Mouse (Mus musculus) small intestine, adult 2 months (tissue): Measurements from ENCODE around the gene Gcm1.

ENCODE experiments used
- CTCF ChIP-seq: fragments of 200-500 bp; IDR thresholded peaks from 2 replicates; pipeline ENCODE4 v1.5.1; 2012; ENCODE audit warnings: low read depth, mild to moderate bottlenecking, control low read depth, inconsistent platforms, low read length, moderate library complexity, mixed read lengths; ENCODE audit not compliant: insufficient replicate concordance, insufficient read length; ENCODE audit errors: extremely low read depth
- POLR2A ChIP-seq: fragments of 200-500 bp; IDR thresholded peaks from 2 replicates; pipeline ENCODE4 v1.6.1; 2012; ENCODE audit warnings: low read depth, mild to moderate bottlenecking, control low read depth, inconsistent platforms, low read length, moderate library complexity

DNA sequence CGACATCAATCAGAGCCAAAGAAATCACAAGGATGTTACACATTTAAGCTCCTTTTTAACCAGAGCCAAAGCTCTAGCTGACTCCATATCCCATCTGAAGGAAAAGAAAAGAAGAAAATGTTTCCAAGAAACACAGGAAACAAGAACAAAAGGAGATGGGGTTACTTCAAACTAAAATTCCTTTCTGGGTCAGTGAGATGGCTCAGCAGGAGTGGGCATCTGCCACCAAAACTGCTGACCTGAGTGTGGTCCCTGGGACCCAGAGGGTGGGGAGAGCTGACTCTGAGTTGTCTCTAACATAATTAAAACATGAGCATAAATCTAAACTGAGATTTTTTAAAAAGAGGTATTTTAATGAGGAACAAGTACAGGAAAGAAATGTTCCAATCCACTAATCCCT, 38.2 kb downstream of the Gcm1 start:
- no peak for TF ChIP-seq POLR2A
- TF ChIP-seq CTCF = no peak
